Mouse (Mus musculus) heart, adult 2 months (tissue): ENCODE measurements around the gene Ryr1.

Source experiments
- CTCF ChIP-seq: fragments of 200-600 bp; IDR thresholded peaks from 2 replicates; pipeline ENCODE4 v1.8.1; 2022; ENCODE audit warnings: antibody characterized with exemption, mild to moderate bottlenecking, moderate library complexity
- EP300 ChIP-seq: fragments of 200-500 bp; IDR thresholded peaks from 2 replicates; pipeline ENCODE4 v1.6.1; 2011; ENCODE audit warnings: low read depth, low read length, control low read depth; ENCODE audit not compliant: insufficient read depth
- POLR2A ChIP-seq: fragments of 200-500 bp; IDR thresholded peaks from 2 replicates; pipeline ENCODE4 v1.6.1; 2011; ENCODE audit warnings: mild to moderate bottlenecking, low read depth, low read length, control low read depth; ENCODE audit not compliant: insufficient read depth

DNA sequence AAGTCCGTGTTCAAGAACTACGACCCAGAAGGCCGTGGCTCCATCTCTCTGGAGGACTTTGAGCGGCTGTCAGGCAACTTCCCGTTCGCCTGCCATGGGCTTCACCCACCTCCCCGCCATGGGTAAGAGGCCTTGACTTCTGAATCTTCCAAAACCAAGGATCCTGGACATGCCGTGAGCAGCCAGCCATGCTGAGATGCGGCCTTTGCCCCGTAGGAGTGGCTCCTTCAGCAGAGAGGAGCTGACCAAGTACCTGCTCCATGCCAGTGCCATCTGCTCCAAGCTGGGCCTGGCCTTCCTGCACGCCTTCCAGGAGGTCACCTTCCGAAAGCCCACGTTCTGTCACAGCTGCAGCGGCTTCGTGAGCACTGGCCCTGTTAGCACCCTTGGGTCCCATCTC is 23.8 kb upstream of the Ryr1 start:
- no peak for TF ChIP-seq CTCF
- no peak for TF ChIP-seq POLR2A
- no peak for TF ChIP-seq EP300
